Mouse (Mus musculus) E14TG2a.4 (cell line): ENCODE results near the gene Wapl.

Source experiments
- H3K27me3 ChIP-seq: 2 replicates; pipeline ENCODE4 v1.6.1; 2014; ENCODE audit warnings: low read length, control low read depth; ENCODE audit not compliant: insufficient read depth
- H3K36me3 ChIP-seq: 2 replicates; pipeline ENCODE4 v1.6.1; 2014; ENCODE audit warnings: low read length, control low read depth; ENCODE audit not compliant: insufficient read depth
- H3K4me1 ChIP-seq: replicated peaks from 2 replicates; pipeline ENCODE4 v1.6.1; 2014; ENCODE audit warnings: low read depth, low read length, control low read depth
- H3K4me3 ChIP-seq: replicated peaks from 2 replicates; pipeline ENCODE4 v1.5.1; 2014; ENCODE audit warnings: mild to moderate bottlenecking, low read length
- H3K9me3 ChIP-seq: 2 replicates; pipeline ENCODE4 v1.6.1; 2014; ENCODE audit warnings: low read length, control low read depth
- CTCF ChIP-seq: conservative IDR thresholded peaks from 2 replicates; pipeline ENCODE4 v1.5.1; 2014; ENCODE audit warnings: low read length
- NANOG ChIP-seq: IDR thresholded peaks from 2 replicates; pipeline ENCODE4 v1.6.1; 2014; ENCODE audit warnings: borderline replicate concordance, low read length, mixed read lengths
- POU5F1 ChIP-seq: IDR thresholded peaks from 2 replicates; pipeline ENCODE4 v1.6.1; 2014; ENCODE audit warnings: low read length, borderline replicate concordance

The Wapl gene

GRCm38 (mm10) chr14:34771601-34772000 is 97.9 kb downstream of the Wapl start:
- peaks cover 7% of the 10 kb centered on the region; the same call in 1 of the 2 replicates for H3K27me3 ChIP-seq
- H3K4me1 ChIP-seq: peaks cover 62% of the 10 kb centered on the region
- H3K36me3 ChIP-seq: no peaks in the 10 kb centered on the region
- H3K9me3 ChIP-seq: peaks cover 6% of the 10 kb centered on the region; the same call in 1 of the 2 replicates
- no peak overlapping the region for H3K4me3 ChIP-seq
- no peak for TF ChIP-seq NANOG
- no peak for TF ChIP-seq POU5F1
- no peak for TF ChIP-seq CTCF

DNA sequence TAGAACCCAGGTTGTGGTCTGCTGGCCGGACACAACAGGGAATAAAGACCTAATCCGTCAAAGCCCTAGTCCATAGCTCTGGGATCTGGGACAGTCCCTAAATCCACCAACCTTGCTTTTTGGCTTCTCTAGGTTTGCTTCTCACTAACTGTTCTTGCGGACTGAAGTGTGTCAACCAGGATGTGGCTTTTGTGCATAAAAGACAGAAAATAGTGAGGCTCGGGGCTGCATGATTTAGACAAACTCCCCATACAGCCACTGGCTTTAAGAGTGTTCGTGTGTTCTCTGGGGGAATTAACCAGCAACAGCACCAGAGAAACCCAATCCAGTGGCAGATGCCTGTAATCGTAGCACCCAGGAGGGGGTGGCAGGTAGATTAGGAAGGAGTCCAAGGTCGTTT is 98.4 kb downstream of the Wapl start:
- H3K4me3 ChIP-seq: no peak overlapping the region
- H3K36me3 ChIP-seq: no peaks in the 10 kb centered on the region
- peaks cover 60% of the 10 kb centered on the region for H3K4me1 ChIP-seq
- TF ChIP-seq POU5F1: no peak
- no peak for TF ChIP-seq NANOG
- no peak for TF ChIP-seq CTCF
- H3K9me3 ChIP-seq: peaks cover 6% of the 10 kb centered on the region; the same call in 1 of the 2 replicates
- H3K27me3 ChIP-seq: peaks cover 10% of the 10 kb centered on the region; the same call in 1 of the 2 replicates

DNA sequence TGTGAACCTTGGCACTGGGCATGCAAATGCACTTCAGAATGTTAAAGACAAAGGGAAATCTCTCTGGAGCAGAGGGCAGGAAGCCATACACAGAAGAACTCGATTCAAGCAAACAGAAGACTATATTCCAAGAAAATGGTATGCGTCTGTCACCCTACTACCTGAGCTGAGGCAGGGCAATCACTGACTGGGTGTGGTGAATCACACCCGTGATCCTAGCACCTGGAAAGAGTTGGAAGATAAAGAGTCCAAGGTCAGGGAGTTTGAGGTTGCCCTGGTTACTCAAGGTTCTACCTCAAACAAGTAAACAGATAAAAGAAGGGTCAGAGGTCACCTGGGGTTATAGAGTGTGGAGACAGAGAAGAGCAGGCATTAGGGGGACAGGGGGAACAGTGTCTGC is 100.0 kb downstream of the Wapl start:
- peaks cover 55% of the 10 kb centered on the region for H3K4me1 ChIP-seq
- peaks cover 14% of the 10 kb centered on the region for H3K27me3 ChIP-seq
- H3K4me3 ChIP-seq: peak overlapping the region; percentile 24; the same call in 1 of the 2 replicates
- no peaks in the 10 kb centered on the region for H3K36me3 ChIP-seq
- peaks cover 6% of the 10 kb centered on the region; the same call in 1 of the 2 replicates for H3K9me3 ChIP-seq
- TF ChIP-seq POU5F1: no peak
- peak; percentile 34; the same call in 1 of the 2 replicates for TF ChIP-seq NANOG

DNA sequence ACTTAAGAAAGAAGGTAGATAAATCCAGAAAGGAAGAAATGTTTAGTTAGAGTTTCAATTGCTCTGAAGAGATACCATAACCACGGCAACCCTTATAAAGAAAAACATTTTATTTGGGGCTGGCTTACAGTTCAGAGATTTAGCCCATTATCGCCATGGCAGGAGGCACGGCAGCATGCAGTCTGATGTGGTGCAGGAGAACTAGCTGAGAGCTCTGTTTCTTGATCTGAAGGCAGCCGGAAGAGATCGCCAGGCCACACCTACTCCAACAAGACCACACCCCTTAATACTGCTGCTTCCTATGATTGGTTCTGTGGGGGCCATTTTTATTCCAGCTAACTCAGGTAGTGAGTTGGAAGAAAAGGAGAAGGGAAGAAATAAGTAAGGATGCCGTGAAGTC is 100.5 kb downstream of the Wapl start:
- Histone ChIP-seq H3K4me3 (peak overlapping the region; percentile 45), H3K36me3 (no peaks in the 10 kb centered on the region), H3K4me1 (peaks cover 56% of the 10 kb centered on the region), H3K9me3 (peaks cover 6% of the 10 kb centered on the region; the same call in 1 of the 2 replicates), H3K27me3 (peaks cover 13% of the 10 kb centered on the region)
- TF ChIP-seq POU5F1: no peak
- no peak for TF ChIP-seq CTCF
- no peak for TF ChIP-seq NANOG

GRCm38 (mm10) chr14:34776719-34777385 is 103.1 kb downstream of the Wapl start:
- peaks cover 6% of the 10 kb centered on the region; the same call in 1 of the 2 replicates for H3K9me3 ChIP-seq
- peaks cover 7% of the 10 kb centered on the region for H3K27me3 ChIP-seq
- peaks cover 34% of the 10 kb centered on the region for H3K4me1 ChIP-seq
- H3K36me3 ChIP-seq: no peaks in the 10 kb centered on the region
- TF ChIP-seq POU5F1 (no peak), CTCF (no peak; the same call in 1 of the 2 replicates), NANOG (no peak)
- no peak overlapping the region for H3K4me3 ChIP-seq

DNA sequence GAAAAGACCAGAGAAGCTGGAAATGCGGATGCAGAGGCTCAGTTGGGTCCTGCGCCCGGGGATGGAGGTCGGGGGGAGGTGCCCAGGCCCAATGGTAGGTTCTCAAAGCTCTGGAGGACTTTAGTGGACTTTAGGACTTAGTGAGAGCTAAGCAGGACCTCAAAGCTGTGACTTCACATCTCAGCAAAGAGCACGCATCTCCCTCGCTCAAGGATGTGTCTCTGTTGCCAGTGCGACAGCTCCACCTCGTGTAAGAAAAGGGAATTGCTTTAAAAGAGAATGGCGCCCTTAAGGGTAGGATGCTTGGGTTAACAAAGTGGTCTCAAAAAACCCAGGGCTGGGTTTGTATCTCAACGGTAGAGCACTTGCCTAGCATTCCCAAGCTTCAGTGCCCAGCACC is 104.1 kb downstream of the Wapl start:
- Histone ChIP-seq H3K27me3 (peaks cover 7% of the 10 kb centered on the region), H3K4me1 (peaks cover 25% of the 10 kb centered on the region), H3K36me3 (no peaks in the 10 kb centered on the region), H3K4me3 (no peak overlapping the region), H3K9me3 (peaks cover 9% of the 10 kb centered on the region)
- TF ChIP-seq CTCF (peak; percentile 54), NANOG (no peak)

DNA sequence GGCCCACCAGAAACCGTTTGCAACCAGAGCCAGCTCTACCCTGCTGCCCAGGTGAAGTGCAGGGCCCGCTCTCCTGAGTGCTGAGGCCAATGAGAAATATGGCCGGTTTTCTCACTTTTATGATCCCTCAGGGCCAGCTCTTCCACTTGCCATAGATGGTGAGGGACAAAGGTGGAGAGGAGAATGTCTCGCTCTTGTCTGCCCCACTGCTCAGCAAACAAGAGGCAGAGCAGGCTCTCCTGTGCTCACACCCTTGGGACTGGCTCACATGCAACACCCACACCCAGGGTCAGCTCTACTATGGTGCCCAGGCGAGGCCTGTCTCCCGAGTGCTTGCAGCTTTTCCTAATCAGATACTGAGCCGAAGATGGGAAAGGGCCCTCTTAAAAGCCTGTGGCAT is 105.0 kb downstream of the Wapl start:
- Histone ChIP-seq H3K27me3 (peaks cover 7% of the 10 kb centered on the region), H3K4me1 (peaks cover 15% of the 10 kb centered on the region), H3K4me3 (no peak overlapping the region), H3K36me3 (no peaks in the 10 kb centered on the region), H3K9me3 (peaks cover 11% of the 10 kb centered on the region)
- TF ChIP-seq CTCF (no peak), POU5F1 (no peak), NANOG (no peak)

DNA sequence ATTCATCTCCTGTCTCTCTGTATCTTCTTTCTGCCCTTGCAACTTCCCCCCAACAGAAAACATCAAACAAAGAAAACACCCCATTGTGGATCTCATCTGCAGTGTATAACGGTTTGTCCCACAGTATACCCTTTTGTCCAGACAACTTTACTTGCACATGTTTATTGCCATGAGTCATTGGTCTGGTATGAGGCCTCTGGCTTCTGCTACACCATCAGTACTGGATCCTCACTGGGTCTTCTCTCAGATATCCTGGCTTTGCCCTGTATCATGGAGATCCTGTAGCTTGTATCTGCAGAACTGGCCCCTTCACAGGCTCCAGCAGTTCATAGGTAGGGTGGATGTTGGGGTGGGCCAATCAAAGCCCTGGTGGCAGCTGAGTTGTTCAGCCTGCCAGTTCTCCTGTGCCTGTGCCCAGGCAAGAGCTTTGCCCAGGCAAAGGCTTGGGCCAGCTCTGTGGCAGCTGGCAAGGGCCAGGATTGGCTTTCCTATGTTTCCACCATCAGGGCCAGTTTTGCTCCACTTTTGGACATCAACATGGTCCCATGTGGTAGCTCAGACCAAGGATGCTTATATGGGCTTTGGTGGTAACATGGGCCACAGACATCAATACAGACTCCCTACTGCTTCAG is 119.8 kb downstream of the Wapl start:
- Histone ChIP-seq H3K4me3 (no peak overlapping the region), H3K36me3 (no peaks in the 10 kb centered on the region), H3K27me3 (no peaks in the 10 kb centered on the region), H3K4me1 (no peaks in the 10 kb centered on the region), H3K9me3 (no peaks in the 10 kb centered on the region)
- TF ChIP-seq POU5F1 (no peak), NANOG (no peak), CTCF (no peak)
